Mouse (Mus musculus) cortical plate, adult 2 months (tissue): ENCODE measurements around the gene Hal. TPM values are rescaled to one million over a fixed set of nuclear protein-coding genes. Genes with fewer than 3 reads are reported as not detected.

ENCODE experiments used
- H3K27ac ChIP-seq: fragments of 200-500 bp; 2 replicates; pipeline ENCODE4 v1.5.1; 2012; ENCODE audit warnings: low read length, control low read depth, inconsistent platforms; ENCODE audit not compliant: insufficient read depth
- H3K4me1 ChIP-seq: fragments of 200-500 bp; 2 replicates; pipeline ENCODE4 v1.6.1; 2011; ENCODE audit warnings: low read length; ENCODE audit not compliant: control insufficient read depth, insufficient read depth
- H3K4me3 ChIP-seq: fragments of 200-500 bp; 2 replicates; pipeline ENCODE4 v1.5.1; 2011; ENCODE audit warnings: mild to moderate bottlenecking, low read length, control low read depth; ENCODE audit not compliant: insufficient read depth
- CTCF ChIP-seq: fragments of 200-500 bp; IDR thresholded peaks from 2 replicates; pipeline ENCODE4 v1.5.1; 2011; ENCODE audit warnings: mild to moderate bottlenecking, control low read depth, low read length; ENCODE audit not compliant: insufficient read depth; ENCODE audit errors: extremely low read depth
- POLR2A ChIP-seq: fragments of 200-500 bp; IDR thresholded peaks from 2 replicates; pipeline ENCODE4 v1.6.1; 2011; ENCODE audit warnings: mild to moderate bottlenecking, low read length, control low read depth; ENCODE audit not compliant: insufficient read depth; ENCODE audit errors: extremely low read depth
- polyA plus RNA-seq: library from polyadenylated mRNA; depleted of rRNA; stranded (reverse); fragments of >200 nt; gene quantifications from 2 replicates; pipeline ENCODE4 v1.2.3, GENCODE M21; 2012

The Hal gene
- polyA plus RNA-seq, 1 experiment, result not detected

GRCm38 (mm10) chr10:93538818-93539217 lies 50.2 kb downstream of the Hal start:
- TF ChIP-seq CTCF, result no peak
- TF ChIP-seq POLR2A, result no peak
- H3K27ac ChIP-seq, result no peak overlapping the region
- no peak overlapping the region for H3K4me3 ChIP-seq
- H3K4me1 ChIP-seq, result 0 out of 2 replicates have a peak, but pooled peaks cover 2% of the 10 kb centered on the region

GRCm38 (mm10) chr10:93539775-93540430 lies 51.3 kb downstream of the Hal start, which contains the start of gene Amdhd1:
TSS of gene Amdhd1 (minus strand) at chr10:93540033.
- H3K4me1 ChIP-seq, result no peaks in the 10 kb centered on the region
- H3K4me3 ChIP-seq, result no peak within 1 kb of the TSS
- no peak within 1 kb of the TSS for H3K27ac ChIP-seq
- TF ChIP-seq CTCF, result peak; percentile 43
- no peak for TF ChIP-seq POLR2A

- no peak within 1 kb of the TSS for H3K27ac ChIP-seq
- no peaks in the 10 kb centered on the region for H3K4me1 ChIP-seq
- H3K4me3 ChIP-seq, result no peak within 1 kb of the TSS
- TF ChIP-seq POLR2A (no peak), CTCF (no peak)
These were observed 52.1 kb downstream of the Hal start, which contains the start of gene Ccdc38 for GRCm38 (mm10) chr10:93540431-93541210. TSS of gene Ccdc38 (plus strand) at chr10:93540632.

GRCm38 (mm10) chr10:93541585-93541984 lies 53.0 kb downstream of the Hal start:
- Histone ChIP-seq H3K4me1 (no peaks in the 10 kb centered on the region), H3K27ac (no peak overlapping the region), H3K4me3 (no peak overlapping the region)
- TF ChIP-seq POLR2A (no peak), CTCF (no peak)

- TF ChIP-seq CTCF (no peak), POLR2A (no peak)
- Histone ChIP-seq H3K4me3 (no peak overlapping the region), H3K4me1 (no peaks in the 10 kb centered on the region), H3K27ac (no peak overlapping the region)
These were observed 53.8 kb downstream of the Hal start for GRCm38 (mm10) chr10:93542356-93542755.

GRCm38 (mm10) chr10:93543176-93543575 lies 54.6 kb downstream of the Hal start:
- Histone ChIP-seq H3K4me3 (no peak overlapping the region), H3K27ac (no peak overlapping the region), H3K4me1 (no peaks in the 10 kb centered on the region)
- TF ChIP-seq POLR2A, result no peak
- no peak for TF ChIP-seq CTCF

- Histone ChIP-seq H3K4me1 (no peaks in the 10 kb centered on the region), H3K27ac (no peak overlapping the region), H3K4me3 (no peak overlapping the region)
- TF ChIP-seq CTCF, result no peak
- TF ChIP-seq POLR2A, result no peak
These were observed 55.6 kb downstream of the Hal start for GRCm38 (mm10) chr10:93544172-93544571.

- no peaks in the 10 kb centered on the region for H3K4me1 ChIP-seq
- TF ChIP-seq CTCF (no peak), POLR2A (no peak)
- no peak overlapping the region for H3K27ac ChIP-seq
- no peak overlapping the region for H3K4me3 ChIP-seq
These were observed 59.2 kb downstream of the Hal start for GRCm38 (mm10) chr10:93547741-93548270.

GRCm38 (mm10) chr10:93548991-93549390 lies 60.4 kb downstream of the Hal start:
- Histone ChIP-seq H3K27ac (no peak overlapping the region), H3K4me3 (no peak overlapping the region), H3K4me1 (no peaks in the 10 kb centered on the region)
- TF ChIP-seq CTCF (peak; percentile 92), POLR2A (no peak)

- TF ChIP-seq CTCF (no peak), POLR2A (no peak)
- no peaks in the 10 kb centered on the region for H3K4me1 ChIP-seq
- H3K4me3 ChIP-seq, result no peak overlapping the region
- H3K27ac ChIP-seq, result no peak overlapping the region
These were observed 61.3 kb downstream of the Hal start for GRCm38 (mm10) chr10:93549821-93550220.
